Mouse (Mus musculus) cerebral cortex, adult 2 months (tissue): ENCODE data around the gene Ndufs7.

ENCODE experiments used
- WGBS: fragments of 180-500 bp; shearing (Covaris S2); methylation state at CpG from one replicate; pipeline ENCODE4 v1.1.7; 2018; 5-methylcytosine and 5-hydroxymethylcytosine counted together

The Ndufs7 gene

DNA sequence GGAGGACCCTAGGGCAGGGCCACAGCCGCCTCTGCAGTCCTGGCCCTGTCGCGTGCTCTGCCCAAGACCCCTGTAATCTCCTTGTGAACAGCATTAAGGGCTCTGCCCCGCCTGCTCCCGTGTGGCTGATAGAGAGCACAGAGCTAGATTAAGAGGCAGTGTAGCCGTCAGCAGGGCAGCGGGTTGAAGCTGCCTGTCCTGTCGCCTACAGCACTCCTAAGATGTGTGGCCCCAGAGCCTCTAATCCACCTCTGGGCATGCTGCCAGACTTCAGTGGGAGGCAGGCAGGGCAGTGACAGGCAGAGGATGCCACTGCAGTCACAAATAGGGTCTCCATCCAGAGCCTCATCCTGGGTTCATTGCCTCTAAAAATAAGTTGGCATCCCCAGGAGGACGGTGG is 6.8 kb upstream of the Ndufs7 start:
- WGBS = 54% methylated on average over 9 of the region's 9 CpGs

DNA sequence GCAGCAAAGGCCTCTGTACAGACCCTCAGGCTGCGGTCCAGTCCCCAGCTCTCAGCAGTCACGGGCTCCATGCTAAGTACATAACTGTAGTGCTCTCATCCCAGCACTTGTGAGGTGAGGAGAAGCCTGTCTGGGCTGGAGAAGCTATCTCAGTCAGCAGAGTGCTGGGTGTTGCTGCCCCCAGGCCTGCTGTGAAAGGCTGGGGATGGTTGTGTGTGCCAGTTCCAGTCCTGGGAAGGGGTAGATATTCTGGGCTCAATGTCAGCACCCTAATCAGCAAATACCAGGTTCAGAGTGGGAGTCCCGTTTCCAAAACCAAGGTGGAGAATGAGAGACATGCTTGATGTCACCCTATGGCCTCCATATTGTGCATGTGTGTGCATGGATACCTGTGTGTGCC is 6.3 kb upstream of the Ndufs7 start:
- WGBS = 87% methylated on average over 3 of the region's 3 CpGs

DNA sequence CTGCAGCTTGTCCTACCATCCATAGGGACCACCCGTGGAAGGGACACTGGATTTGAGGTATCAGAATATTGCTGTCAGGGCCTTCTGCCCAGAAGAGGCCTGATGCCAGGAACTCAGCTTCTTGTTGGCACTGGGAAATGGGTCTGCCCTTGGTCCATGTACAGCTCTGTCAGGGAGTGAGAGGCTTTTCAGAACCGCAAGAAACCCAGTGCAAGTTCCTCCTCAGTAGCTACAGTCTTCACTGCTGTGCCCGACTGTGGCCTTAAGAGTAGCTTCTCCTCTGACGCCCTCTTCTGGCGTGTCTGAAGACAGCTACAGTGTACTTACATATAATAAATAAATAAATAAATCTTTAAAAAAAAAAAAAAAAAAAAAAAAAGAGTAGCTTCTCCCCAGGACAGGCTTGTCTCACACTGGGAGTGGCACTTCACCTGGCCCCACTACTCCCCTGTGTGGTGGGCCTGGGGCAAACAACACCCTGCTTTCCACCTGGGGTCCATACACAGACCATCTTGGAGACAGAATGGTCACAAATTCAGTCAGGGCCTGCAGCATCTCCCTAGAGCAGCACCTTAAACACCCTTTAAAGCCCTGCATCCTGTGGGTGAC is 4.0 kb upstream of the Ndufs7 start:
- WGBS = 15% methylated on average over 5 of the region's 5 CpGs

DNA sequence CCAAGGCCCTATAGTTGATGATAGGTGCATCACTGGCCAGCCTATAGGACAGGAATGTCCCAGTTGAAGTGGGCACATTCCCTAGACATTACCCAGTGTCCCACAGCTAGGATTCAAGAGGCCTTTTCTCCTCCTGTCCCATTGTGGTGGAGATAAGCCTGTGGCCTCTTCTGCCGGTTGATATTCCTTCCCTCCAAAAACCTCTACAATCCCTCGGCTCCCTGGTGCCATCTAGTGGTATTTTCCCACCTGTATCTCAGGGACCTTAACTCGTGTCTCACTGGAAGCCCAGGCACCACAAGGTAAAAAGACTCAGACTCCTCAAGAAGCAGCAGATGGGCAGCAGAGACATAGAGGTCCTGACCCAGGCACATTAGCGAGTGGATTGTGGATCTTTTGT is 3.3 kb upstream of the Ndufs7 start:
- 5% methylated on average over 4 of the region's 4 CpGs for WGBS

DNA sequence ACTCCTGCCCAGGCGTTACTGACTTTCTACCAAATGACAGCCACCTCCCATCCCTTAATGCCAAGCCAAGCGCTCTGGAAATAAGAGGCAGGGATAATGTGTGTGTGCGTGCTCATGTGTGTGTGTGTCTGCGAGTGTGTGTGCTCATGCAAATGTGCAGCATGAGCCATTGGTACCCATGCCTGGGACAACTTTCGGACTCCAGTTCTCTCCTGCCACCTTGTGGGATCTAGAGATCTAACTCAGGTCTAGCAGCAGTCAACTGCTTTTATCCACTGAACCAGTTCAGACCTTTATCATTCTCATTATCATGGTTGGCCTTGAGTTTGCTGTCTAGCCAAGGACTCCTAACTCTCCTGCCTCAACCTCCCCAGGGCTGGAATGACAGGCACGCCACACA is 1.1 kb upstream of the Ndufs7 start:
- 27% methylated on average over 6 of the region's 6 CpGs for WGBS

DNA sequence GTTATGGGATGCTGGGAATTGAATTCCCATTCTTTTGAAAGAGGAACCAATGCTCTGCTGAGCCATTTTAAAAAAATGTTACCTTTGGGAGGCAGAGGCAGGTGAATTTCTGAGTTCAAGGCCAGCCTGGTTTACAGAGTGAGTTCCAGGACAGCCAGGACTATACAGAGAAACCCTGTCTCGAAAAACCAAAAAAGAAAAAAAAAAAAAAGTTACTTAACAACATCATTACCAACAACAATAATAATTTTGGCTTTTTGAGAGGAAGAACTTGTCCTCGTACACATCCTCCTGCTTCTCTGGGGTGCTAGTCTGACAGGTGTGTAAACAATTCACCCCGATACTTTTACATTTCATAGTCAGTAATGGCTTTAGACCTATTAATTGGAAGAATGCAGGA is 484 bp upstream of the Ndufs7 start:
- WGBS = 12% methylated on average over 3 of the region's 3 CpGs

DNA sequence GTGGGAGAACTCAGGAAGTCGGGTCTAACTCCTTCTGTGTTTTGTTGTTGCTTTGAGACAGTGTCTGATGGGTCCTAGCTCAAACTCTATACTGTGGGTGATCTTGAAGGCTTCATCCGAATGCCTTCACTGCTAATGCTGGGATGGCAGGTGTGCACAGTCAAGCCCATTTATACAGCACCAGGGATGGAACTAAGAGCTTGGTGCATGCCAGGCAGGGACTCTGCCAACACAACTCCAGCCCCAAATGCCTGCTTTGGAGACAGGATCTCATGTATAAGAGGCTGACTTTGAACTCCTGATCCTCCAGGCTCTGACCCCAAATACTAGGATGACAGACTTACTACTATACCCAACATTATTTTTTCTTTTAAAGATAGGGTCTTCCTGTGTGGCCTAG is 1.1 kb downstream of the Ndufs7 start:
- WGBS = 22% methylated on average over 2 of the region's 2 CpGs

DNA sequence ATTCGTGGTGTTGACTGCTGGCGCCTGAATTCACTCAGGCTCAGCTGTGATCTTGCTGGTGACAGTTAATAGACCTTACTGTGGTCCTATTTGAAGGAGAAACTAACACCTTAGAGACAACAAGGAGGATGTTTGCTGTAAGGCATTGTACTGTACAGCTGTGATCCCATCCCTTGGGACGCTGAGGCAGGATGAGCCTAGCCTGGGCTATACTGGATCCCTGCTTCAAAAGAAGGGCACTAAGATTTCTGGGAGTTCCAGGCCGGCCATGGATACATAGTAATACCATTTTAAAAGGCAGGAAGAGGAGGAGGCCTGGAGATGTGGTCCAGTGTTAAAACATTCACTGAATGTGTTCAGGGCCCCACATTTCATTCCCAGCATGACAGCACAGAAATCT is 1.7 kb downstream of the Ndufs7 start:
- 78% methylated on average over 4 of the region's 4 CpGs for WGBS

DNA sequence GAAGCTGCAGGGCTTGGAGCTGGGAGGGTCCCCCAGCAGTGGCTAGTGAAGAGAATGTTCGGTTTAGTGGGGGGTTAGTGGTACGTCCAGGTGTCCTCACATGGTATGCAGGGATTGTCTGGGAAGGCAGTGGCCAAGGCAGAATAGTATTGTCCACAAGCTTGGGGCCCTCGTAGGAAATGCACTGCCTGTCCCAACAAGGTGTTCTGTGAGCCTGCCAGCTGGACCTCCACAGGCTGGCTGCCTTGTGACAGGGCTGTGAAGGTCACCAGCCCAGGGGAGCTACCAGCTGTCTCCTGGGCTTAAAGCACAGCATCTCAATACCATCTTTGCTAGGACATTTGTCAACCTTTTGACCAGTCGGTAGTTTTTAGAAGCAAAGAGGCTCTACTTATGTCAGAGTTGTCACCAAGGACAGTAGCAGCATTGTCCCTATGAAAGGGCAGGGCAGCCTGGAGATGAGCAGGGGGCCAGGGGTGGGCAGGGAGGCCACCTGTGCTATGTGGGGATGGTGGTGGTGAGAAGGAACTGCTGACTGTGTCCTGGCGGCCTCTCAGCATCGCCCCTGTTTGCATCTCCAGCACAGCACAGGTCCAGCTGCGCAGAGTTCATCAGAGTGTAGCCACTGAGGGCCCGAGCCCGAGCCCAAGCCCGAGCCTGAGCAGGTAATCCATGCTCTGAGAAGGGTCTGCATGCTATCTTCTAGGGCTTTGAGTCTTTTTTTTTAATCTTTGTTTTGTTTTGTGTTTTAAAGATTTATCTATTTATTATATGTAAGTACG is 3.8 kb downstream of the Ndufs7 start:
- WGBS = 89% methylated on average over 11 of the region's 11 CpGs

DNA sequence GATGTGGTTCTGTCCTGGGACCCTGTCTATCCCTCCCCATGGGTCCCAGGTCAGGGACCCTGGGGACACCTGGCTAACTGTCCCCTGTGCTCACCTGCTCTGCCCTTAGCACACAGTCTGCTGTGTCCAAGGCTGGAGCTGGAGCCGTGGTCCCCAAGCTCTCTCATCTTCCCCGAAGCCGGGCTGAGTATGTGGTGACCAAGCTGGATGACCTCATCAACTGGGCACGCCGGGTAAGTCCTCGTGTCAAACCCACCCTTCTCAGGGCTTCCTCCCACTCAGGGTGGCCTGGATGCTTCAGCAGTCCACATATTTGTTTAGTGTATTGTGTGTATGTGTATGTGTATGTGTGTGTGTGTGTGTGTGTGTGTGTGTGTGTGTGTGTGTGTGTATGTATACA is 4.6 kb downstream of the Ndufs7 start:
- WGBS = 74% methylated on average over 6 of the region's 6 CpGs

DNA sequence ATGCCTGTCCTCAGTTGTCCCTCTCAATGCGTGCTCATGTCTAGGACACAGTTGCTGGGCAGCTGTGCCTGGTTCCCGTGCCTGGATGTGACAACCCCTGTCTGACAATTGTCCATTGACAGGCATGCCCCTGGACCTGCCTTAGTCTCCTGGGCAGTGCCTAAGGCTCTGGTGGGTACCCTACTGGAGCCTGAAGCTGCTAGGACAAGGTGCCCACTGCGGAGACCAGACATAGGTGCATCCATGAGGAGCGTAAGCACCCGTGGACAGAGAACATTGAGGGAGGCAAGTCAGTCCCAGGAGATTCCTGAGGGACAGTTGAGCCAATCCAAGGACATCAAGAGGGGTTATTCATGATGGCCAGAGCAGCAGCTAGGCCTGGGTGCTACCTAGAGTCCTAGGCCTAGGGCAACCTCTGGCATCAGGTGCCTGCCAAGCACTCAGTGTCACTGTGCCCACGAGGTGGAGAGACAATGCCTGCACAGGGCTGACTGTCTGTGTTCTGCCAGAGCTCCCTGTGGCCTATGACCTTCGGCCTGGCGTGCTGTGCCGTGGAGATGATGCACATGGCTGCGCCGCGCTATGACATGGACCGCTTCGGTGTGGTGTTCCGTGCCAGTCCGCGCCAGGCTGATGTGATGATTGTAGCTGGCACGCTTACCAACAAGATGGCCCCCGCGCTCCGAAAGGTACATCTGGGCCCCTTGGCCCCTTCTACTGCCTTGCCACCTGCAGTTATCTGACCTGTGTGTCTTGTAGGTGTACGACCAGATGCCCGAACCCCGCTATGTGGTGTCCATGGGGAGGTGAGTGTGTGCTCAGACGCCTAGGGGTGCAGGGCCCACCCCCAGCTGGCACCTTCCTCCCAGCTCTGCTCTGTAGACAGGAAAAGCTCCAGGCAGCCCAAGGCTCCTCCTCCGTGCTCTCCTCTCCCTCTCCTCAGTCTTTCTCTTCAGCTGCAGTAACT is 5.7 kb downstream of the Ndufs7 start:
- 88% methylated on average over 26 of the region's 26 CpGs for WGBS

DNA sequence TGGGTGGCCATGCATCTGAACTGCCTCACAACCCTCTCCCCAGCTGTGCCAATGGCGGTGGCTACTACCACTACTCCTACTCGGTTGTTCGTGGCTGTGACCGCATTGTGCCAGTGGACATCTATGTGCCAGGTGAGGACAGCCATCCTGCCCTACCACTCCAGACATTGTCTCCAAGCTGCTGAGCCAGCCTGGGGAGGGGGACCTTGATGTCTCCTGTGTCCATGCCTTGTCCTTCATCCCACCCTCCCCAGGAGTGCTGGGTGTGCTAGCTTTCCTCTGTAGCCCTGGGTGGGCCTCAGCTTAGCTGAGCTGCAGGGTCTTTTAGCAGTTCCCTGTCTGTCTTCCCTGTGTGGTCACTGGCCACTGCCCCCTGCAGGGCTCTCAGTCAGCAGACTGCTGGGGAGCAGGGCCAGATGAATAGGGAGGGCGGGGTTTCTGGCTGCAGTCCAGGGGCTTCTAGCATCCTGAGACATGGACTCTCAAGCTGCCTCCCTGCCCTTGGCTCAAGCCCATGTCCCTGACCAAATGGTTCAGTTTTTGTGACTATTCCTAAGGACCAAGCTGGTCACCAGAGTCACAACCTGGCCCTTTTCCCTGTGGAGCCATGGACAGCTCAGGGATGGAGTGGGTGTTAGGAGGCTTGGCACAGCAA is 7.1 kb downstream of the Ndufs7 start:
- WGBS = 77% methylated on average over 5 of the region's 5 CpGs

DNA sequence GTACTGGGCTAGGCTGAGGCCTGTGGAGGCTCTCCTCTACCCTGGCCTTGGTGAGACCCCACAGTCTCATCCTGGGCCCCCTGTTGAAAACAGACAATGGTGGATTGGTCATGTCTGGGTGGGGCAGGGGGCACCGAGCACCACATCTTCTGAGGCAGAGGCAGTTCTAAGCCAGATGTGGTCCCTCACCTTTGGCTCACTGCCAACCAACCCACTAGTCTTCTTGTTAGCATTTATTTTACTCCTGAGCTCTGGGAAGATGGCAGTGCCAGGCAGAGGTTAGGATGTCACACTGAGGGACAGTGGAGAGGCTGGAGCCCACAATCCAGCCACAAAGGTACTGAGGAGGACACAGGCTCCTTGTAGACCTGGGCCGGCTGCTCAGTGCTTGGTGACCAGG is 9.0 kb downstream of the Ndufs7 start:
- 73% methylated on average over 2 of the region's 2 CpGs for WGBS

DNA sequence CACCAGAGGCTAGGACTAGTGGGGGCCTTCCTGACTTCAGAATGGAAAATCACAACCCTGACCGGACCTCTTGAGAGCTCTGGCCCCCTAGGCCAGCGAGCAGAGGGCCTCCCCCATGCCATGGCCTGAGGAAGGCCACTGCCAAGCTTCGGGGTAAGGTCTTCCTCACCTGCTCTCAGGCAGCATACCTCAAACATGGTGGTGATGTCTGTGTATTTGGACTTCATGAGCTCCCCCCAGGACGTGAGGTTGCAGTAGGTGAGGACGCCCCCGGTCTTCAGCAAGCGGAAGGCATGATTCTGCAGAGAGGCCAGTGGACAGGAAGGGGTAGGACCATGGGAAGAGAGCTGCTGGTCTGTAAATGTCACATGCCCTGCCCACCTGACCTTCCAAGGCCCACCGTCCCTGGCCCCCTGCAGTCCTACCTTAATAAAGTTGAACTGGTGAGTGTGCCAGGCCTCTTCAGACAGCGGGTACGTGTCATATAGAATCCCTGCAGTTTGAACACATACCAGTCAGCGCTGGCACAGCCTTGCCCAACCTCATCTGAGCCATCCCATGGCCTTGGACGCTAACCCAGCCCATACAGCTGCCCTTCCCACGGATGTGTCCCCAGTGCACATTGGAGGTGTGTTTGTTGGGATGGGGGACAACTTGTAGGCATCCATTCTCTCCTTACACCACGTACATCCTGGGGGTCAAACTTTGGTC is 10.0 kb downstream of the Ndufs7 start:
- 85% methylated on average over 14 of the region's 14 CpGs for WGBS

DNA sequence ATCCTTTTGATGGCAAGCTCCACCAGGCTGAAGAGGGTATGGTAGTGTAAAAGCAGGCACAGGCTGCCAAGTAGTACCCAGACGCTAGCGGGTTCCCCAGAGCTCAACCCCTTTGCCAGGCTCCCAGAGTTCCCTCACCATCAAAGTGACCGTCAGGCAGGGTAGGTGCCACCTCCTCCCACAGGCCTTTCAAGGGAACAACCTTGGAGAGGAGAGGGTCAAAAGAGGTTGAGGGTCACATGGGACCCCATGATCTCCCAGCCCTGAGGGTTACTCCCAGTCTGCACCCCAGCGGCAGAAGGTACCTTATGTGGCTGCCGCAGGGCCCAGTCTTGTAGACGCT is 10.5 kb downstream of the Ndufs7 start:
- 59% methylated on average over 6 of the region's 6 CpGs for WGBS

DNA sequence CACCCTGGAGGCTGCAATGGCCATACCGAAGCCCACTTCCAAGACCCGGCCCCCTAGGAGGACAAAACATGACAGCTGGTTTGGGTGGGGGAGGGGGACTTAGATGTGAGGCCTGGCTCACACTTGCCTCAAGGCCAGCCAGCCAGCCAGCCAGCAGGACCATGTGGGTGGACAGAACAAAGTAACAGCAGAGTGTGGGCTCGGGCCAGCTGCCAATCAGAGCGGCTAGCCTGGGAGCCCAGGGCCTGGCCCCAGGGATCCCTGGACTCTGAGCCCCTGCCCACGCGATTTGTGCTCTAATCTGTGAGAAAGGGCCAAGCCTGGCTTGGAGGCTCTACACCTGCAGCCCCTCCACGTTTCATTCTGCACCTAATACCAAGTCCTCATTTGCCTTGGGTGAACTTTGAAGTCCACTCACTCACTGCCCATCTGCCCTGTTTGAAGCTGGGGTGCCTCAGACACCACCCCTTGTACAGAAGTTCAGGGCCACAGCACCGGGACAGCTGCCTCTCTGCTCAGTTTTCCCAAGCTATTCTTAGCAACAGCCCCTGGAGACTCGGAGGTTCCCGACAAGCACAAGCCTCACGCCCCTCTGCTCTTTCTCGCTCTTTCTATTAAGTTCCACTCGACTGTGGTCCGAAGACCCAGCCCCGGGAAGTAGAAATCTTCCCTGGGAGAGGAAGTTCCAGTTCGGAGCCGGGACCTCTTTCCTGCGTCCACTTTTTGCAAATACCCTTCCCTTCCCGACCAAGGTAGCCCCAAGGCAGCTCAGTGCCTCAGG is 11.1 kb downstream of the Ndufs7 start:
- 5% methylated on average over 19 of the region's 19 CpGs for WGBS

DNA sequence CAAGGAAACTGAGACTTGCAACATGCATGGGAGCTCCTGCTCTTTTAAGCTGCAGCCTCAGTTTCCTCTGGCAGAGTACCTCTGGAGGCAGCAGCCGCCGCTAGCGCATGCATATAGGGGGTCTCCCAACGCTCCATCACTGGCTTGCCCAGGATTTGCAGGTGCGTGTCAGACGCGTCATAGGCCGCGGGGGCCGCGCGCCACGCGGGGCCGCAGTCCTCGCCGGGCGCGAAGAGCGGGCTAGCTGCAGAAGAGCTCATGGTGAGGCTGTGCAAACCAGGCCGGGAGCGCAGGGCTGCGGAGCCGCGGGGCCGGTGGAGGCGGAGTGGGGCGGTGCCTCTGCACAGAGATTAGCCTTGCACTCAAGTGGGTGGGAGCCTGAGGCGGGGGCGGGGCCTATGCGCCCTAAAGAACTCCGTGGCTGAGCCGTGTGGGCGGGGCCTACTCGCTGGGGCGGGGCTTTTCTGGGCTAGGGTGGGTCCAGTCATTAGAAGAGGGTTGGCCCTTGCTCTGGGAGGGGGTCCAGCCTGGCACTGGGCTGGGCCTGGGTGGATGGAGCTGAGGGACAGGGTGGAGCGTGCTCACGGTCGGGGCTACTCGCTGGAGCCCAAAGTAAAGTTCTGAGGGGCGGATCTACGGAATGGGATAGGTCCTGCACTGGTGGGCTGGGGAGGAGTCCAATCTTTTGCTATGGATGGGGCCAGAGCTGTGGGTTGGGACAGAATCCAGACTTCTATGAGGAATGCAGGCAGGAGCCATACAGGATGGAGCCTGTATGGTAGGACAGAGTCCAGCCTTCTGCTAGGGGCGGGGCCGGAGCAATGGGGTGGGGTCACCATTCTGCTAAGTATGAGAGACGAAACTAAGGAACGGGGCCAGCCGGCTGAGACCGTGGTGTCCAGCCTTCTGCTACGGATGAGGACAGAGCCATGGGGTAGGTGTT is 12.0 kb downstream of the Ndufs7 start, which contains the start of the genes Gamt and Dazap1:
Gene Gamt (minus strand): TSS at position 371 of the 943 bp plus-strand sequence.
Gene Dazap1 (plus strand): TSS at position 845 of the 943 bp plus-strand sequence.
- under 1% methylated on average over 49 of the region's 49 CpGs for WGBS

DNA sequence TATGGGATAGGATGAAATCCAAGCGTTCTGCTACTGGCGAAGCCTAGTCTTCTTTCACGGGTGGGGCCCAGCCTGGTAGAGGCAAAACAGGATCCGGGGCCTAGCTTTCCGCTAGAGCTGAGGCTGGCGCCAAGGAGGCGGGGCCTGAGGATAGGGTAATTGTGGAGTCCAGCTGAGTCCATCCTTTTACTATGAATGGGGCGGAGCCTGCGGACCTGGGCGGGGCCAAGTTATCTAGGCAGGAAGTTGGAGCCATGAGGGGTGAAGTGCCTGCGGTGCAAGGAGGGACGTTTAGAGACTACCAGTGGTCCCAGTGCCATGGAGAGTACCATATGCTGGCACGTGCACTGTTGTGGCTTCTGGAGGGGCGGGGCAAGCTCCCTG is 12.7 kb downstream of the Ndufs7 start:
- WGBS = under 1% methylated on average over 14 of the region's 14 CpGs

DNA sequence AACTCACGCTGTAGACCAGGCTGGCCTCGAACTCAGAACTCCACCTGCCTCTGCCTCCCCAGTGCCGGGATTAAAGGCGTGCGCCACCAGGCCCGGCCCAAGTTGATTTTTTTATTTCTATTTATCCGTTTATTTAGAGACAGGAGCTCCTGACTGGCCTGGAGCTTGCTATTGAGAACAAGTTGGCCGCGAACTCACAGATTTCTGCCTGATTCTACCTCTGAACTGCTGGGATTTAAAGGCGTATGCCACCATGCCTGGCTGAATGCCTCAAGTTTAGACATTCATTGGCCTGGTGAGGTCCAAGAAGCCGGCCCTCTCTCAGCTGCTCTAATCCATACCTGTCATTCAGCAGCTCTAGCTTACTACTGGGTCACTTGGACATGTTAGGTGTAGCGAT is 13.2 kb downstream of the Ndufs7 start:
- WGBS = 63% methylated on average over 12 of the region's 12 CpGs
